10 mouse cellular contexts compared by ENCODE assay signal in the genomic region with DNA sequence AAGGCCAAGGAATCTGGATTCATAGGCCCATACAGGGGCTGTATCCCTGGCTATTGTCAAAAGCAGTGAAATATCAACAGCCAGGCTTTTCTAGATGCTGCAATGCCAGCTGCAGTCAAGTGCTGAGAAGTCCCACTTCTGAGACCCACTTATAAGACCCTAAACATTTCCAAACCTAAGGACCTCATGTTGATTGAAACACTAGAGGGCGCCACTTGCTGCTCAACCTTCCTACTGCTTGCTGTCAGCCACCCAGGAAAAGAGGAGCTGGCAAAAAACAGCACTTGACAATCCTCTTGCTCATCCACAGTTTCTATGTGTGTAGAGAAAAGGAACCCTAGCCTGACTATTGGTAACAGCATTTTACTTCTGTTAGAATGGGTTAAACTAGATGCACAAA.
A peak's percentile ranks its signal among the peaks of the same experiment; 100 is the strongest.
DNase-seq lines count a peak whose midpoint lies in the region; ATAC-seq lines count a peak whose summit lies in the region.
"Had no signal": no experiment of that assay in that cellular context is flagged by ENCODE, and none has a peak within 500 bp of the region (broad histone marks: within the 10 kb centered on the region; RNA-seq: fewer than 3 reads in every experiment).

No protein-coding gene starts in this region.

- H3K27me3 ChIP-seq in hindbrain, embryonic 10.5 days (ENCODE audit: insufficient read depth, poor library complexity, severe bottlenecking): no peaks in the 10 kb centered on the region
- no peaks in the 10 kb centered on the region for H3K27me3 ChIP-seq in hindbrain, embryonic 14.5 days (ENCODE audit: control insufficient read depth, insufficient read depth, low read length)
- H3K27me3 ChIP-seq in kidney, embryonic 14.5 days (ENCODE audit: control insufficient read depth, insufficient read depth, low read length): no peaks in the 10 kb centered on the region
- H3K27me3 ChIP-seq: neural tube, embryonic 13.5 days had no signal

- DNase-seq in hindbrain, embryonic 10.5 days (ENCODE audit: low spot score): peak; percentile 27
- no peak for DNase-seq in hindbrain, embryonic 14.5 days (ENCODE audit: low spot score)
- peak; percentile 14 for DNase-seq in ovary, postnatal 14 days (ENCODE audit: low spot score)
- DNase-seq in ovary, postnatal 36 days (ENCODE audit: low spot score): no peak
- peak; percentile 9 for DNase-seq in c-Kit-positive CD71-negative TER-119-negative erythroid progenitor cells, embryonic 14.5 days (ENCODE audit: low read depth)
- peak; percentile 43 for DNase-seq in retina, postnatal 1 day
- DNase-seq: adrenal gland, adult 8-10 months had no signal

- no peak overlapping the region for H3K9ac ChIP-seq in hindbrain, embryonic 14.5 days
- H3K9ac ChIP-seq in kidney, embryonic 14.5 days (ENCODE audit: low read depth, low read length): no peak overlapping the region
- H3K9ac ChIP-seq: neural tube, embryonic 13.5 days had no signal

- H3K9me3 ChIP-seq in hindbrain, embryonic 10.5 days: no peaks in the 10 kb centered on the region
- no peaks in the 10 kb centered on the region for H3K9me3 ChIP-seq in hindbrain, embryonic 14.5 days (ENCODE audit: control insufficient read depth, low read length)
- H3K9me3 ChIP-seq in kidney, embryonic 14.5 days (ENCODE audit: control insufficient read depth, low read length): no peaks in the 10 kb centered on the region
- H3K9me3 ChIP-seq: neural tube, embryonic 13.5 days had no signal

- H3K4me3 ChIP-seq in hindbrain, embryonic 10.5 days: no peak overlapping the region
- H3K4me3 ChIP-seq in hindbrain, embryonic 14.5 days (replicated peaks; ENCODE audit: low read length): no peak overlapping the region
- no peak overlapping the region for H3K4me3 ChIP-seq in kidney, embryonic 14.5 days (ENCODE audit: low read length)
- H3K4me3 ChIP-seq: neural tube, embryonic 13.5 days had no signal

- no peak for ATAC-seq in hindbrain, embryonic 14.5 days (ENCODE audit: low FRiP score)
- no peak for ATAC-seq in monocyte, adult 5-6 weeks (replicated peaks; ENCODE audit: insufficient number of reproducible peaks, low FRiP score, low TSS enrichment, poor library complexity, severe bottlenecking)
- ATAC-seq in kidney, embryonic 14.5 days (ENCODE audit: low FRiP score, low TSS enrichment): no peak

- no peaks in the 10 kb centered on the region for H3K36me3 ChIP-seq in hindbrain, embryonic 10.5 days
- no peaks in the 10 kb centered on the region for H3K36me3 ChIP-seq in hindbrain, embryonic 14.5 days (replicated peaks; ENCODE audit: control insufficient read depth, insufficient read depth)
- no peaks in the 10 kb centered on the region for H3K36me3 ChIP-seq in kidney, embryonic 14.5 days (ENCODE audit: control insufficient read depth, insufficient read depth, low read length)
- H3K36me3 ChIP-seq: neural tube, embryonic 13.5 days had no signal

- WGBS in hindbrain, embryonic 10.5 days: 8% methylated on average over 1 of the region's 1 CpGs
- 0% methylated on average over 1 of the region's 1 CpGs for WGBS in hindbrain, embryonic 14.5 days
- WGBS in kidney, embryonic 14.5 days: 12% methylated on average over 1 of the region's 1 CpGs

- H3K27ac ChIP-seq in hindbrain, embryonic 10.5 days: no peak overlapping the region
- no peak overlapping the region for H3K27ac ChIP-seq in hindbrain, embryonic 14.5 days
- no peak overlapping the region for H3K27ac ChIP-seq in kidney, embryonic 14.5 days (ENCODE audit: low read depth, low read length)
- H3K27ac ChIP-seq: neural tube, embryonic 13.5 days had no signal

- H3K4me1 ChIP-seq in hindbrain, embryonic 10.5 days (replicated peaks): no peaks in the 10 kb centered on the region
- no peaks in the 10 kb centered on the region for H3K4me1 ChIP-seq in hindbrain, embryonic 14.5 days (replicated peaks; ENCODE audit: control insufficient read depth, insufficient read depth, low read length)
- no peaks in the 10 kb centered on the region for H3K4me1 ChIP-seq in kidney, embryonic 14.5 days (ENCODE audit: control insufficient read depth, insufficient read depth, low read length)
- H3K4me1 ChIP-seq: neural tube, embryonic 13.5 days had no signal

- no peak overlapping the region for H3K4me2 ChIP-seq in hindbrain, embryonic 14.5 days (replicated peaks)
- no peak overlapping the region for H3K4me2 ChIP-seq in kidney, embryonic 14.5 days (replicated peaks; ENCODE audit: low read depth, low read length)
- H3K4me2 ChIP-seq: neural tube, embryonic 13.5 days had no signal

Comparison
In these comparisons a context has a peak if more than half of its experiments do, and no peak if none do; other contexts are left out.
1. DNase-seq: peak in hindbrain, embryonic 10.5 days (single experiment), ovary, postnatal 14 days (single experiment), c-Kit-positive CD71-negative TER-119-negative erythroid progenitor cells, embryonic 14.5 days (single experiment) and retina, postnatal 1 day (single experiment); none in hindbrain, embryonic 14.5 days (single experiment) and ovary, postnatal 36 days (single experiment).